8 mouse cellular contexts compared by ENCODE assay signal in genomic region chr7:42642152-42643115, GRCm38 (mm10). TPM values are rescaled to one million over a fixed set of nuclear protein-coding genes. Genes with fewer than 3 reads are reported as not detected.
DNase-seq lines count a peak whose midpoint lies in the region; ATAC-seq lines count a peak whose summit lies in the region.
"Not testable (repeated sequence)": the region's sequence is repeated elsewhere in the genome, so short reads cannot be mapped to it uniquely, and the experiment has no call there.

Gene Zfp976, minus strand, starts transcription at chr7:42642588.

- not testable (repeated sequence) for H3K4me1 ChIP-seq in hindbrain, embryonic 13.5 days (replicated peaks); lung, embryonic 16.5 days (replicated peaks; ENCODE audit: control insufficient read depth, insufficient read depth, low read length)

- H3K27me3 ChIP-seq in hindbrain, embryonic 13.5 days; lung, embryonic 16.5 days (ENCODE audit: control insufficient read depth, insufficient read depth, low read depth, low read length): not testable (repeated sequence)

- H3K27ac ChIP-seq in hindbrain, embryonic 13.5 days: not testable (repeated sequence)
- peak within 1 kb of the TSS; percentile 15; the same call in 1 of the 2 replicates for H3K27ac ChIP-seq in lung, embryonic 16.5 days (ENCODE audit: low read length)

- ATAC-seq in hindbrain, embryonic 13.5 days (ENCODE audit: low FRiP score): peak; percentile 99
- ATAC-seq in lung, embryonic 16.5 days (ENCODE audit: low read depth): peak; percentile 99

- peak within 1 kb of the TSS; percentile 51 for H3K4me2 ChIP-seq in hindbrain, embryonic 13.5 days
- H3K4me2 ChIP-seq in lung, embryonic 16.5 days (ENCODE audit: low read depth, low read length): peak within 1 kb of the TSS; percentile 59

- H3K4me3 ChIP-seq in hindbrain, embryonic 13.5 days: peak within 1 kb of the TSS; percentile 43
- peak within 1 kb of the TSS; percentile 57 for H3K4me3 ChIP-seq in lung, embryonic 16.5 days (ENCODE audit: low read length)

- H3K36me3 ChIP-seq in hindbrain, embryonic 13.5 days; lung, embryonic 16.5 days (ENCODE audit: control insufficient read depth, insufficient read depth, low read length): not testable (repeated sequence)

- peak within 1 kb of the TSS; percentile 65 for H3K9ac ChIP-seq in hindbrain, embryonic 13.5 days
- H3K9ac ChIP-seq in lung, embryonic 16.5 days (ENCODE audit: low read length): peak within 1 kb of the TSS; percentile 68

- H3K9me3 ChIP-seq in hindbrain, embryonic 13.5 days; lung, embryonic 16.5 days (ENCODE audit: control insufficient read depth, low read length): not testable (repeated sequence)

- 3% methylated on average over 25 of the region's 25 CpGs for WGBS in hindbrain, embryonic 13.5 days
- WGBS in lung, embryonic 16.5 days: 1% methylated on average over 25 of the region's 25 CpGs

- DNase-seq in R1 (ENCODE audit: low read depth, low spot score): peak; percentile 94
- peak; percentile 55 to 66 for DNase-seq in cerebellum, postnatal 25 days
- DNase-seq in frontal cortex, postnatal 25 days (ENCODE audit: low spot score in 2 of 2): peak; percentile 22 to 39
- peak; percentile 46 to 66 for DNase-seq in layer of hippocampus, postnatal 10 days (ENCODE audit: low spot score in 2 of 2)
- peak; percentile 47 for DNase-seq in ovary, postnatal 14 days (ENCODE audit: low spot score)
- peak; percentile 29 for DNase-seq in thymus, postnatal 14 days

RNA-seq across cellular contexts. Expression of gene Zfp976, which starts in this region (rescaled TPM):
- 2.4 and 2.5 TPM in 2 replicates for polyA plus RNA-seq in hindbrain, embryonic 13.5 days (2015; fragmentation: Nextera tagmentation; extraction: Ambion mirVana)
- 1 to 10 TPM; 4.9 to 5.6 TPM for total RNA-seq in layer of hippocampus, postnatal 10 days (2021)
- 4.3 and 4.9 TPM in 2 replicates for polyA plus RNA-seq in lung, embryonic 16.5 days (2015; fragmentation: Nextera tagmentation; extraction: Ambion mirVana)

Comparison
In these comparisons a context has a peak if more than half of its experiments do, and no peak if none do; other contexts are left out.
1. DNase-seq: peak in every context shown above with its lines; median percentile 94 in R1; 60 in cerebellum, postnatal 25 days; 56 in layer of hippocampus, postnatal 10 days; 47 in ovary, postnatal 14 days; 30 in frontal cortex, postnatal 25 days; 29 in thymus, postnatal 14 days.